Mouse (Mus musculus): ENCODE data around the gene Chrnb1. TPM values are rescaled to one million over a fixed set of nuclear protein-coding genes. Genes with fewer than 3 reads are reported as not detected.

The Chrnb1 gene
- 3.1 TPM for total RNA-seq (2023)

DNA sequence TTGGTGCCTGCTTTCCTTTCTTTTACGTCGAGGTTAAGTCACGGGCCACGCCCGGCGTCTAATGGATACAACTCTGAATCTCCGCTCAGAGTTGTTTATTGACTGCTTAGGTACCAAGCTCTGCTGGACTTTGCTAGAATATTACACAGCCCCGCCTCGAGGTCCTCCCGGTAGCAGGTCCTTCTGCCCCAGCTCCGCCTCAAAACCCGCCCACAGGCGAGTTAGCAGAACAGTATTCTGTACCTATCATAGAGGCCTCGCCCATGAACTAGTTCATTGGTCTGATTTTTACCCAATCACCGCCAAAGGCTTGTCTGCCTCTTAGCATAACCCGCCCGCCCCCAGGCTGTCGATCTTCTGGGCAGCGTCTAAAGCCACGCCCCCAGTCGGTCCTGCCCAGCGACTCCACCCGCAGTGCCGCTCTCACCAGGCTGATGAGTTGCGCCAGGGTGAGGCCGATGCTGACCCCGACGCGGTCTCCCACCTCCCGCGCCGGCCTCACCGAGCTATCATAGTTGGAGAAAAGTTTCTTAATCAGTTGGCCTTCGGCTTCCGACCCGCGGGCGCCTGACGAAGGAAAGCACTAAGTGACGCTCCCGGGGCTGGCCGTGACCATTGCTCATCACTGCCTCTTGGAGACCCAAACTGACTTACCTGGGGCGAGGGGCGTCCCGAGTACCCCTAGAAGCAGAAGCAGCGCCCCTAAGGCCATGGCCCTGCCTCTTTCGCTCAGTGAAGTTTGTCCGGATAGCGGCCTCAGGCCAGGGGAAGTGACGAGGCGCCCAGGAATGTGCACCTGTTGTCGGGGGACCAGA lies at the start of gene Chrnb1:
Gene Chrnb1 (minus strand): TSS at position 776 of the 815 bp plus-strand sequence.

GRCm38 (mm10) chr11:69837952-69838713 lies 42.4 kb upstream of the Chrnb1 start, which contains the start of gene Tmem256:
TSS of gene Tmem256 (plus strand) at chr11:69838514.

DNA sequence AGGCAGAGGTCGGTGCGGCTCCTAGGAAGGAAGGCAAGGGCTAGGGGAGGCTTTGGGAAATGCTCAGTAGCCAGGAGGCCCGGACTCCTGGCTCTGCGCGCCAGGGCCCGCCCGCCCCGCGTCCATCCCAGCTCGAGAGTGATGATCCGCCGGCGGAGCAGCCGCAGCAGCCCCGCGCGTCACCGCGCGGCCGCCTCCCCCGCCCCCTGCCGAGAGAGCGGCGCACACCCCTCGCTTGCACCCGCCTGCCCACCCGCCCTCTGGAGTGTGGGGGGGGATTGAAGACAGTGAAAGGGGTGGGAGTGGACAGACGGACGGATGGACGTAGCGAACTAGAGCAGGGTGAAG lies 41.8 kb upstream of the Chrnb1 start, which contains the start of gene Nlgn2:
Gene Nlgn2 (minus strand): TSS at position 181 of the 348 bp plus-strand sequence.

DNA sequence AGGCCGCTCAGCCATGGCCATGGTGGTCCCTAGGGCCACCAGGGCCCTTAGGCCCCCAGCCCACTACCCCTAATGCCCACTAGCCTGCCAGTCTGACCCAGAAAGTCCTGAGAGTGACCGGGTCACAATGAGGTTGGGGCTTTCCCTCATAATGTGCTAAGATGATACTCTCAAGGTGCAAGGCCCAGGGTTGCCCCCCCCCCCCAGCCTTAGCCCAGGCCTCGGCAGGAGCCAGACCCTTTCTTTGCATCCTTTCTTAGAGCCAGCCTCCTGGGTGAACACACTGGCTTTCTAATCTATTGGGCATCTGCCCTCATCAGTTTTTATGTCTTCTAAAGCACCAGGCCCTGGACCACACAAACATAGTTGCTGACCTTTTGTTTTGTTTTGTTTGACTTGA lies 26.3 kb upstream of the Chrnb1 start, which contains the start of gene Spem1:
Gene Spem1 (minus strand): TSS at position 101 of the 400 bp plus-strand sequence.

GRCm38 (mm10) chr11:69818365-69818764 lies 22.6 kb upstream of the Chrnb1 start, which contains the start of gene Spem2:
TSS of gene Spem2 (minus strand) at chr11:69818465.

DNA sequence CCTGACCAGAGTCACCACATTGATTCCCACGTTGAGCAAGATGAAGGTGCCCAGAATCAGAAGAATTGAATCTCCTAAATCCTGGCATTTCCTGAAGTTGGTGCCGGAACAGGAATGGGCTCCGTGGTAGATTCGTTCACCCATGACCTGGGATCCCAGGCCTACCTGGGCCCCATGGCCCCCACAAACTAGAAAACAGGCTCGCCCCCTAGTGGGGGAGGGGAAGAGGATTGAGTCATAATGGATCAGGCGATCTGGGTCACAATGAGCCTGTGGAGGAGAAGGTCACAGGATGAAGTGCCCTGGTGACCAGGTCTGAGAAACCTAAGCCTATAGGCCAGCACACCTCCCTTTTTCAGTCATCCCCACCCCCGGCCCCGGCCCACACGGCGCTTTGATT lies 19.4 kb upstream of the Chrnb1 start, which contains the start of gene Gm39566:
Gene Gm39566 (minus strand): TSS at position 144 of the 400 bp plus-strand sequence.

GRCm38 (mm10) chr11:69804972-69805909 lies 9.5 kb upstream of the Chrnb1 start, which contains the start of gene Tmem102:
TSS of gene Tmem102 (minus strand) at chr11:69805624.

GRCm38 (mm10) chr11:69801379-69801977 lies 5.7 kb upstream of the Chrnb1 start, which contains the start of gene Fgf11:
TSS of gene Fgf11 (minus strand) at chr11:69801857.

GRCm38 (mm10) chr11:69765221-69766125 lies 30.3 kb downstream of the Chrnb1 start, which contains the start of gene Zbtb4:
TSS of gene Zbtb4 (plus strand) at chr11:69765912.

GRCm38 (mm10) chr11:69761868-69762267 lies 33.9 kb downstream of the Chrnb1 start, which contains the start of gene Slc35g3:
TSS of gene Slc35g3 (minus strand) at chr11:69761968.

GRCm38 (mm10) chr11:69758478-69758970 lies 37.2 kb downstream of the Chrnb1 start, which contains the start of gene Polr2a:
TSS of gene Polr2a (minus strand) at chr11:69758637.

Other genes starting within 250 kb of the Chrnb1 start
- 0.09 TPM for gene Dnah2, start 246.8 kb downstream of the Chrnb1 start, total RNA-seq (2023)
- 0.46 TPM for gene Efnb3, start 235.7 kb downstream of the Chrnb1 start, total RNA-seq (2023)
- gene Wrap53, start 215.7 kb downstream of the Chrnb1 start, total RNA-seq (2023), result 11.6 TPM
- 157 TPM for gene Trp53, start 215.6 kb downstream of the Chrnb1 start, total RNA-seq (2023)
- gene Atp1b2, start 190.0 kb downstream of the Chrnb1 start, total RNA-seq (2023), result 0.21 TPM
- not detected for gene Shbg, start 178.0 kb downstream of the Chrnb1 start, total RNA-seq (2023)
- gene Sat2, start 173.9 kb downstream of the Chrnb1 start, total RNA-seq (2023), result not detected
- 68.8 TPM for gene Fxr2, start 163.0 kb downstream of the Chrnb1 start, total RNA-seq (2023)
- not detected for gene Sox15, start 140.6 kb downstream of the Chrnb1 start, total RNA-seq (2023)
- gene Mpdu1, start 133.3 kb downstream of the Chrnb1 start, total RNA-seq (2023), result 60.5 TPM
- gene Cd68, start 129.8 kb downstream of the Chrnb1 start, total RNA-seq (2023), result 7.5 TPM
- 892 TPM for gene Eif4a1, start 123.5 kb downstream of the Chrnb1 start, total RNA-seq (2023)
- gene Senp3, start 113.9 kb downstream of the Chrnb1 start, total RNA-seq (2023), result 129 TPM
- gene Tnfsf13, start 110.2 kb downstream of the Chrnb1 start, total RNA-seq (2023), result not detected
- not detected for gene Tnfsf12, start 100.1 kb downstream of the Chrnb1 start, total RNA-seq (2023)
- gene Tnfsfm13, start 99.8 kb downstream of the Chrnb1 start, total RNA-seq (2023), result not detected
- 188 TPM for gene Polr2a, start 37.3 kb downstream of the Chrnb1 start, total RNA-seq (2023)
- not detected for gene Slc35g3, start 34.0 kb downstream of the Chrnb1 start, total RNA-seq (2023)
- 52.4 TPM for gene Zbtb4, start 30.0 kb downstream of the Chrnb1 start, total RNA-seq (2023)
- gene Fgf11, start 5.9 kb upstream of the Chrnb1 start, total RNA-seq (2023), result not detected
- not detected for gene Tmem102, start 9.7 kb upstream of the Chrnb1 start, total RNA-seq (2023)
- gene Gm39566, start 19.4 kb upstream of the Chrnb1 start, total RNA-seq (2023), result not detected
- gene Spem2, start 22.5 kb upstream of the Chrnb1 start, total RNA-seq (2023), result not detected
- gene Spem1, start 26.2 kb upstream of the Chrnb1 start, total RNA-seq (2023), result not detected
- gene Nlgn2, start 41.8 kb upstream of the Chrnb1 start, total RNA-seq (2023), result 0.49 TPM
- 20.8 TPM for gene Tmem256, start 42.6 kb upstream of the Chrnb1 start, total RNA-seq (2023)
- gene Plscr3, start 50.4 kb upstream of the Chrnb1 start, total RNA-seq (2023), result 18.2 TPM
- not detected for gene Tnk1, start 62.8 kb upstream of the Chrnb1 start, total RNA-seq (2023)
- not detected for gene Tmem95, start 82.1 kb upstream of the Chrnb1 start, total RNA-seq (2023)
- 1.0 TPM for gene Kctd11, start 85.5 kb upstream of the Chrnb1 start, total RNA-seq (2023)
- 435 TPM for gene Acap1, start 99.6 kb upstream of the Chrnb1 start, total RNA-seq (2023)
- 2.8 TPM for gene 2810408A11Rik, start 105.0 kb upstream of the Chrnb1 start, total RNA-seq (2023)
- gene Neurl4, start 105.1 kb upstream of the Chrnb1 start, total RNA-seq (2023), result 44.9 TPM
- 145 TPM for gene Gps2, start 117.9 kb upstream of the Chrnb1 start, total RNA-seq (2023)
- gene Eif5a, start 126.0 kb upstream of the Chrnb1 start, total RNA-seq (2023), result 317 TPM
- gene Ybx2, start 139.9 kb upstream of the Chrnb1 start, total RNA-seq (2023), result not detected
- not detected for gene Slc2a4, start 152.2 kb upstream of the Chrnb1 start, total RNA-seq (2023)
- not detected for gene Cldn7, start 168.8 kb upstream of the Chrnb1 start, total RNA-seq (2023)
- gene Ctdnep1, start 185.2 kb upstream of the Chrnb1 start, total RNA-seq (2023), result 114 TPM
- gene Elp5, start 186.6 kb upstream of the Chrnb1 start, total RNA-seq (2023), result 36.4 TPM
- gene Gabarap, start 195.2 kb upstream of the Chrnb1 start, total RNA-seq (2023), result 172 TPM
- gene Phf23, start 199.8 kb upstream of the Chrnb1 start, total RNA-seq (2023), result 55.3 TPM
- gene Dvl2, start 204.7 kb upstream of the Chrnb1 start, total RNA-seq (2023), result 47.2 TPM
- gene Acadvl, start 219.5 kb upstream of the Chrnb1 start, total RNA-seq (2023), result 46.3 TPM
- gene Dlg4, start 221.0 kb upstream of the Chrnb1 start, total RNA-seq (2023), result 27.8 TPM

Data from CD8-positive naive resting alpha-beta T cell, adult 57 days (primary cell).